Mouse (Mus musculus) hindbrain, embryonic 12.5 days (tissue): ENCODE measurements at regions not wholly inside any gene's neighbourhood (a gene's known extent, or its start where the extent isn't known, plus 50 kb on each side); places are given as distances from the start of the nearest gene placed in this dataset.

ENCODE experiments used
- ATAC-seq: fragments of 200-750 bp; cut with Nextera tagmentation; 2 replicates; pipeline ENCODE4 v1.8.0; 2017; ENCODE audit warnings: moderate TSS enrichment; ENCODE audit not compliant: low FRiP score
- H3K27ac ChIP-seq: fragments of 300-500 bp; sonication (generic); 2 replicates; pipeline ENCODE4 v1.5.1; 2016; ENCODE audit warnings: mild to moderate bottlenecking
- H3K27me3 ChIP-seq: fragments of 300-500 bp; sonication (generic); 2 replicates; pipeline ENCODE4 v1.6.1; 2016; ENCODE audit warnings: mild to moderate bottlenecking
- H3K36me3 ChIP-seq: fragments of 300-500 bp; sonication (generic); 2 replicates; pipeline ENCODE4 v1.6.1; 2016; ENCODE audit warnings: mild to moderate bottlenecking
- H3K4me1 ChIP-seq: fragments of 300-500 bp; sonication (generic); 2 replicates; pipeline ENCODE4 v1.6.1; 2016
- H3K4me2 ChIP-seq: fragments of 300-500 bp; sonication (generic); replicated peaks from 2 replicates; pipeline ENCODE4 v1.6.1; 2016; ENCODE audit warnings: mild to moderate bottlenecking
- H3K4me3 ChIP-seq: fragments of 300-500 bp; sonication (generic); 2 replicates; pipeline ENCODE4 v1.5.1; 2016; ENCODE audit warnings: mild to moderate bottlenecking
- H3K9ac ChIP-seq: fragments of 300-500 bp; sonication (generic); 2 replicates; pipeline ENCODE4 v1.6.1; 2016; ENCODE audit warnings: mild to moderate bottlenecking, moderate library complexity
- H3K9me3 ChIP-seq: fragments of 300-500 bp; sonication (generic); replicated peaks from 2 replicates; pipeline ENCODE4 v1.6.1; 2016; ENCODE audit warnings: mild to moderate bottlenecking
- WGBS: fragments of 180-500 bp; shearing (Covaris S2); methylation state at CpG from one replicate; pipeline ENCODE4 v1.1.7; 2016; 5-methylcytosine and 5-hydroxymethylcytosine counted together

DNA sequence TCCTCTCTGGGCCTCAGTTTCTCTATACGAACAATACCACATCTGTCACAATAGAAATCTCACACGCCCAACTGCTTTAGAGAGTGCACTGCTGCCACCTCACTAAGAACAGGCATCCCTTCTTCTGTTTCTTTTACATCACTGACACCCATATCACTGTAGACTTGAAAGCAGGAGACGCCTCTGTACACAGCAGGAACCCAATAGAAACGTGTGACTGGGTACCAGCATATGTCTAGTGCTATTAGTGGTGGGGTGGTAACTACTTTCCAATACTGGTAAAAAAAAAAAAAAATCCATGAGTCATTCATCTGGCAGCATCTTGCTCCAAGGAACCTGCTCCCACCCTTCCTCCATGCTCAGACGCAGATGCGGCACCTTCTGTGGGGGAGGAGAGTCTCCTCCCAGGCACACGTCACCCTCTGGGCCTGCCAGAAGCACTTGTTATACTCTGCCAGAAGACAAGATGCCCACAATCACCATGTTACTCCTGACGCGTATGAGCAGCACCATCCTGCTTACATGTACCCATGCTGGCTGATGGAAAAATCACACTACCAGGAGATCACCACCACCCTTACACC, 151.3 kb upstream of the Plxna4 start:
- Histone ChIP-seq H3K4me2 (no peak overlapping the region), H3K27ac (no peak overlapping the region), H3K9ac (no peak overlapping the region), H3K9me3 (no peaks in the 10 kb centered on the region), H3K4me1 (no peaks in the 10 kb centered on the region), H3K4me3 (no peak overlapping the region), H3K27me3 (no peaks in the 10 kb centered on the region), H3K36me3 (no peaks in the 10 kb centered on the region)
- no peak for ATAC-seq
- 90% methylated on average over 9 of the region's 9 CpGs for WGBS

- no peak overlapping the region for H3K4me3 ChIP-seq
- no peak for ATAC-seq
Observed at GRCm38 (mm10) chr6:32728706-32729105, 140.7 kb upstream of the Plxna4 start.

DNA sequence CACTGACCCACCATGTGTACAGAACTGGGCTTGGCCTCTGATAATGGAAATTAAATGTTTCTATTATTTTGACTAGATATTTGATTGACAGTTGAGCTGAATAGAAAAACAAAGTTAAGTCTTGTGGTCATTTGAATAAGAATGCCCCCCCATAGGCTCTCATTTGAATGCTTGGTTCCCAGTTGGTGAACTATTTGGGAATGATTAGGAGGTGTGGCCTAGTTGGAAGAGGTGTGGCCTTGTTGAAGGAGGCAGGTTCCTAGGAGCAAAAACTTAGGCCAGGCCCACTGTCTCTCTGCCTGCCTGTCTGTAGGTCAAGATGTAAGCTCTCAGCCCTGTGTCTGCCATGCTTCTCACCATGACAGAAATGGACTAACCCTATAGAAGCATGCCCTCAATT, 138.6 kb upstream of the Plxna4 start:
- H3K36me3 ChIP-seq = no peaks in the 10 kb centered on the region
- no peak overlapping the region for H3K9ac ChIP-seq
- 0 out of 2 replicates have a peak, but pooled peaks cover 2% of the 10 kb centered on the region for H3K4me1 ChIP-seq
- H3K4me2 ChIP-seq = no peak overlapping the region
- H3K27me3 ChIP-seq = no peaks in the 10 kb centered on the region
- H3K9me3 ChIP-seq = no peaks in the 10 kb centered on the region
- no peak overlapping the region for H3K27ac ChIP-seq
- ATAC-seq = no peak
- H3K4me3 ChIP-seq = no peak overlapping the region

More at GRCm38 (mm10) chr6:32728706-32729105, 140.7 kb upstream of the Plxna4 start:
- H3K4me1 ChIP-seq = 0 out of 2 replicates have a peak, but pooled peaks cover 2% of the 10 kb centered on the region
- H3K4me2 ChIP-seq = no peak overlapping the region
- H3K36me3 ChIP-seq = no peaks in the 10 kb centered on the region
- H3K27ac ChIP-seq = no peak overlapping the region
- no peak overlapping the region for H3K9ac ChIP-seq
- 8% methylated on average over 2 of the region's 2 CpGs for WGBS
- no peaks in the 10 kb centered on the region for H3K9me3 ChIP-seq
- no peaks in the 10 kb centered on the region for H3K27me3 ChIP-seq

GRCm38 (mm10) chr6:32717860-32718259, 129.9 kb upstream of the Plxna4 start:
- no peaks in the 10 kb centered on the region for H3K4me1 ChIP-seq
- no peak for ATAC-seq
- H3K27ac ChIP-seq = no peak overlapping the region
- no peak overlapping the region for H3K4me3 ChIP-seq
- no peaks in the 10 kb centered on the region for H3K27me3 ChIP-seq
- no peak overlapping the region for H3K9ac ChIP-seq
- H3K4me2 ChIP-seq = no peak overlapping the region
- H3K36me3 ChIP-seq = no peaks in the 10 kb centered on the region
- 84% methylated on average over 5 of the region's 5 CpGs for WGBS
- H3K9me3 ChIP-seq = no peaks in the 10 kb centered on the region

DNA sequence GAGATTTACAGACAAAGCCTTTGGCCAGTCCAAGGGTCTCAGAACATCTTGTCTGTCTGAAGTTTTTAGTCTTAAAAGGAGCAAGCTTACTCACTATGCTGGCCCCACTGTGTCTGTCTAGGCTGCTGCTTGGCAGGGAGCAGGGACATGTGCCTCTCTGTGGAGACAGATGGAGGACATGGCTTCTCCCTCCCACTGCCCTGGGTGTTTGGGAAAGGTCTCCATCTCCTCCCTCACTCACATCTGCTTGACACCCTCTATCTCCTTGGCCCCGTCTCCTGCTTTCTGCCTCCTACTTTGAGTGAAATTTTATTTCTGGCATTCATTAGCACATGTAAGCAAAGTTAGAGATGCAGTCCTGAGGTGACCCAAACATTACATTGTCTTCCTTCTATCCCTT, 127.1 kb upstream of the Plxna4 start:
- no peaks in the 10 kb centered on the region for H3K36me3 ChIP-seq
- H3K27ac ChIP-seq = no peak overlapping the region
- no peak overlapping the region for H3K4me2 ChIP-seq
- no peaks in the 10 kb centered on the region for H3K27me3 ChIP-seq
- ATAC-seq = no peak
- no peaks in the 10 kb centered on the region for H3K9me3 ChIP-seq
- no peak overlapping the region for H3K4me3 ChIP-seq
- H3K4me1 ChIP-seq = peaks cover 2% of the 10 kb centered on the region; the same call in 1 of the 2 replicates
- H3K9ac ChIP-seq = no peak overlapping the region
- WGBS = 93% methylated on average over 1 of the region's 1 CpGs

GRCm38 (mm10) chr6:32710208-32710607, 122.2 kb upstream of the Plxna4 start:
- WGBS = 6% methylated on average over 10 of the region's 10 CpGs

GRCm38 (mm10) chr6:32709566-32709965, 121.6 kb upstream of the Plxna4 start:
- Histone ChIP-seq H3K27me3 (no peaks in the 10 kb centered on the region), H3K4me1 (peaks cover 3% of the 10 kb centered on the region; the same call in 1 of the 2 replicates), H3K4me2 (no peak overlapping the region), H3K36me3 (no peaks in the 10 kb centered on the region), H3K4me3 (no peak overlapping the region), H3K9ac (no peak overlapping the region), H3K27ac (no peak overlapping the region), H3K9me3 (no peaks in the 10 kb centered on the region)
- ATAC-seq = no peak
- WGBS = 85% methylated on average over 8 of the region's 8 CpGs

More at GRCm38 (mm10) chr6:32710208-32710607, 122.2 kb upstream of the Plxna4 start:
- no peaks in the 10 kb centered on the region for H3K9me3 ChIP-seq
- H3K27ac ChIP-seq = no peak overlapping the region
- no peak overlapping the region for H3K4me3 ChIP-seq
- H3K36me3 ChIP-seq = no peaks in the 10 kb centered on the region
- H3K27me3 ChIP-seq = no peaks in the 10 kb centered on the region
- H3K4me2 ChIP-seq = no peak overlapping the region
- peaks cover 3% of the 10 kb centered on the region; the same call in 1 of the 2 replicates for H3K4me1 ChIP-seq
- ATAC-seq = peak; percentile 72
- H3K9ac ChIP-seq = no peak overlapping the region

GRCm38 (mm10) chr6:32707417-32707816, 119.4 kb upstream of the Plxna4 start:
- ATAC-seq = no peak
- WGBS = 71% methylated on average over 1 of the region's 1 CpGs
- no peaks in the 10 kb centered on the region for H3K9me3 ChIP-seq

GRCm38 (mm10) chr6:32706376-32706775, 118.4 kb upstream of the Plxna4 start:
- 48% methylated on average over 1 of the region's 1 CpGs for WGBS
- Histone ChIP-seq H3K9ac (no peak overlapping the region), H3K27ac (no peak overlapping the region), H3K9me3 (no peaks in the 10 kb centered on the region), H3K4me1 (peaks cover 3% of the 10 kb centered on the region; the same call in 1 of the 2 replicates), H3K4me2 (no peak overlapping the region), H3K4me3 (no peak overlapping the region), H3K36me3 (no peaks in the 10 kb centered on the region), H3K27me3 (no peaks in the 10 kb centered on the region)
- no peak for ATAC-seq

More at GRCm38 (mm10) chr6:32707417-32707816, 119.4 kb upstream of the Plxna4 start:
- H3K4me2 ChIP-seq = no peak overlapping the region
- H3K4me1 ChIP-seq = peaks cover 3% of the 10 kb centered on the region; the same call in 1 of the 2 replicates
- no peaks in the 10 kb centered on the region for H3K27me3 ChIP-seq
- H3K4me3 ChIP-seq = no peak overlapping the region
- H3K9ac ChIP-seq = no peak overlapping the region
- H3K27ac ChIP-seq = no peak overlapping the region
- no peaks in the 10 kb centered on the region for H3K36me3 ChIP-seq

GRCm38 (mm10) chr6:32703466-32703865, 115.5 kb upstream of the Plxna4 start:
- no peaks in the 10 kb centered on the region for H3K36me3 ChIP-seq
- H3K27me3 ChIP-seq = no peaks in the 10 kb centered on the region
- H3K9ac ChIP-seq = no peak overlapping the region
- H3K4me3 ChIP-seq = no peak overlapping the region
- no peak overlapping the region for H3K27ac ChIP-seq
- H3K4me1 ChIP-seq = no peaks in the 10 kb centered on the region
- no peak overlapping the region for H3K4me2 ChIP-seq
- ATAC-seq = no peak
- 81% methylated on average over 8 of the region's 8 CpGs for WGBS
- no peaks in the 10 kb centered on the region for H3K9me3 ChIP-seq

GRCm38 (mm10) chr6:32702245-32702791, 114.3 kb upstream of the Plxna4 start:
- ATAC-seq = no peak
- WGBS = 86% methylated on average over 11 of the region's 11 CpGs

DNA sequence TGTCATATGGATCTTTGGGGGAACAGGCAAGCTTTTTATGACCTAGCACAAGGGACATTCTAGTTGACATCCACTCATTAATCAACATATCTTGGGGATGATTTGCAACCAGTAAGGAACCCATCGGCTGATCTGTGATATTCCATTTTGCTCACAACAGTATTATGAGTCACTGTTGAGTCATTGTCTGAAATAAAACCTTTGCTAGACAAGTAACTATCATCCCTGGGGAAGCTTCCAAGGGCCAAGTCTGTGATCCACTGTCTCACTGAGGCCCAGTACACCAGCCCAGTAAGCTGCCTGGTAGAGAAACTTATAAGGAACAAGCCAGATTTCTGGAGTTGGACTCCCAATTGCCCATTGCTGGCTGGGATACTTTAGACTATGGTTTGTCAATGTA, 111.8 kb upstream of the Plxna4 start:
- Histone ChIP-seq H3K4me3 (no peak overlapping the region), H3K9me3 (no peaks in the 10 kb centered on the region), H3K9ac (no peak overlapping the region), H3K27me3 (no peaks in the 10 kb centered on the region), H3K27ac (no peak overlapping the region), H3K4me1 (no peaks in the 10 kb centered on the region), H3K4me2 (no peak overlapping the region), H3K36me3 (no peaks in the 10 kb centered on the region)
- no peak for ATAC-seq
- 88% methylated on average over 1 of the region's 1 CpGs for WGBS

More at GRCm38 (mm10) chr6:32702245-32702791, 114.3 kb upstream of the Plxna4 start:
- Histone ChIP-seq H3K9ac (no peak overlapping the region), H3K36me3 (no peaks in the 10 kb centered on the region), H3K9me3 (no peaks in the 10 kb centered on the region), H3K4me3 (no peak overlapping the region), H3K27ac (no peak overlapping the region), H3K27me3 (no peaks in the 10 kb centered on the region), H3K4me2 (no peak overlapping the region), H3K4me1 (no peaks in the 10 kb centered on the region)

DNA sequence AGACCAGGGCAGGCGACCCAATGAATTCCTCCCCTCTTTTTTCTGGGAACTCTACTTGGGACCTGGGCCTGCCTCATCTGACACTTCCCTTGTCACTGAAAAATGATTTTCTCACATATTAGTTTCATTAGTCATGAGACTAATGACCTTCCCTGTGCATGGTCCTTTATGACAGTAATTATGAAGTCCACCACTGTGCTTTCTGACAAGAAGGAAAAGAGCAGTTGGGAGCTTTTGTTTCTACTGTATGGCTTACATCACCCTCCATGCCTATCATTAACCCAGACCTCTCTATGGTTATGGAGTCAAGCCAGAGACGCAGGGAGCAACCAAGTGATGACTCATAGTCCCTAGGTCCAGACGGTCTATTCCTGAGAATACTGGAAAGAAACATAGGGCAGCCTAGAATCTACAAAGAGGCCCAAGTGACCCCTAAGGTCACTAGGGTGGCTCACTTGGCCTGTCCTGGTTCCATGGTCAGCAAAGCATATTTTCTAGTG, 109.8 kb upstream of the Plxna4 start:
- Histone ChIP-seq H3K27me3 (no peaks in the 10 kb centered on the region), H3K27ac (no peak overlapping the region), H3K4me3 (no peak overlapping the region), H3K4me1 (no peaks in the 10 kb centered on the region), H3K9me3 (no peaks in the 10 kb centered on the region), H3K9ac (no peak overlapping the region), H3K36me3 (no peaks in the 10 kb centered on the region), H3K4me2 (no peak overlapping the region)
- ATAC-seq = no peak
- WGBS = 85% methylated on average over 3 of the region's 3 CpGs
